Mouse (Mus musculus) thymus, postnatal 36 days (tissue): ENCODE measurements around the gene Cops3.

Source experiments
- DNase-seq, 2 experiments: peaks; one replicate each; pipeline ENCODE4 v3.0.0; 2022; ENCODE audit warnings: mixed read lengths in 2 of 2

The Cops3 gene

DNA sequence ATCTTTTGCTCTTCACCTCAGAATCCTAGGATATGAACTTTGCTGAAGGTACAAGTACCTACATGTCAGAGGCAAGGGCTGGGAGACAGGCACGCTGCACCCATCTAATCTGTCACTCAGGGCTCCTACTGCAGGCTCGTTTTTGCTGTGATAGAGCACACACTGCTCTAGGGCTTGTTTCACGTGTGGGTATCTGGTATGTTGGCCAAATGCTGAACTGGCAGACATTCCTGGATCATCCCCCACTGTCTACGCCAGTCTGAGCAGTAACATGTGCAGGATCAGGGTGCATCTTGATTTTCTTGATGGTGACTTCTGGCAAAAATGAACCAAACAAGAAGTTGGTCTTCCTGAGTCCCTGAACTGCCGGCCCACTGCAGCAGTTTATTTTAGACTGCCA, 62.4 kb downstream of the Cops3 start:
- no peak for DNase-seq

DNA sequence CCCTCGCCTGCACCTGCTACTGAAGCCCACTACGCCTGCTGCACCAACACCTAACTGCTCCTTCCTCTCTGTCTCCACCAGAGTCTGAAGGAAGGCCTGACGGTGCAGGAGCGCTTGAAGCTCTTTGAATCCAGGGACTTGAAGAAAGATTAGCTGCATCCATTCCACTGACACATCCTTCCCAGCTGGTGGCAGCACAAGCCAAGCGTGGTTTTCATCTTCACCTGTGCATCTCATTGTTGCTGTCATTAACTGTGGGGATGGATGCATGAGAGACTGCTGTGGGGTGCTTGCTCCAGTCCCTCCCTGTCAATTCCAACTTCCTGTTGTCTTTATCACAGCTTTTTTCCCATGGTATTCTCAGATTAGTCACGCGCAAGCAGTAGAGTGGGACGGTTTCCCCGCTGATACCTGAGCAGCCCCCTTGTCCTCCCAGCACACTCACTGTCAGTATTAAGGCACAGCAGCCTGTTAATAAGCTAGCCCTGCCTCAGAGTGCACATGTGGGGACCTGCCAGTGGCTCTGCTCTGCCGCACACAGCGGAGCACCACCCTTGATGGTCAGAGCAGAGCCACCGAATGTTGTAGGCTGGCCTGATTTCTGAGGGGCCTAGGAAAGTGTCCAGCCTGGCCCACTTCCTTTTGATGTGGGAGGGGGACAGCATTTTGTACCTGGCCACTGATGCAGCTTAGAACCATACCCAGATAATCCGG, 64.0 kb downstream of the Cops3 start:
- no peak for DNase-seq

DNA sequence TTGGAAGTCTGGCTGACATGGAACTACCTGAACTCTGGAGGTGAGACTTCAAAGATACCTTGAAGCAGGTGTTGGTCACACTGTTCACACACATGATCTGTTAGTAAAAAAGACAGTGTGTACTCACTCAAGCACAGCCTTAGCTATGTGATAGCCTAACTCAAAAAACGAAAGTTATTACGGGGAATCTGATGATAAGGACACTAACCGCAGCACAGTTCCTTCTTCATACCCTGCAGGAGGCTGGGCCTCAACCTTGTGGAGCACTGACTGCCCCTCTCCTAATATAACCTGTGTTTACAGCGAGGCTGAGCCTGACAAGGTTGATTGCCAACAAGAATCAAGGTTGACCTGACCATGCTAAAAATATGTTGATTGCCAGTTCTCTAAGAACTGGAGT, 65.1 kb downstream of the Cops3 start:
- DNase-seq: no peak

DNA sequence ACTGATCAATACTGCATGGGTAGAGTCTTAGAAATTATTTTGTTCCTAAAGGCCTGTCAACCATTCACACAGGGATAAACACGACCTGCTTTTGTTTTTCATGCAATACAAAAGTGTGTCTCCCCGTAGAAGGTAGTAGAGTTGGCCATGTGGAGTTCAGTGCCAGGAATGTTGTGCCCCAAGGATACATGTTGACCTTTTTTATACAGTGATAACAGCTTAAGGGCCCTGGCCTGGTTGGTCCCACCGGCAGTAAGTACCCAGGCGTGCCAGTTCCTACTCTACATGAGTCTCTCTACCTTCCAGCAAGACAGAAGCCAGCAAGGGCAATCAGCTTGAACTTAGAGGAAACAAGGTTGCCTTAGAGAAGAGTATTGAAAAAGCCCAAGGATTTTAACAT, 66.7 kb downstream of the Cops3 start:
- no peak for DNase-seq

DNA sequence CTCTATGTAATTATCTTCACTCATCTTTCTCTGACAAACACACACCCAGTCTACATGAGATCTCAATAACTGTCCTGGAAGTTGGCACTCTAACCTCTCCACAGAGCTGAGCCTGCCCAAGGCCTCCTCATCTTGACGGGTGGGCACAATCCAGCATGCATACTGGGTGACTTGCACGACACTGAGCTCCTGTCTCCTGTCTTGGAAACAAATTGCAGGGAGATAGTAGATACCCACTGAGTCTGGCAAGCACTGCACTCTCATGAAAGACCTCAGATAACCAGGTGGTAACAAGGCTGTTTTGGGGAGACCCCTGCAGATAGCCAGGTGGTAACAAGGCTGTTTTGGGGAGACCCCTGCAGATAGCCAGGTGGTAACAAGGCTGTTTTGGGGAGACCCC, 67.3 kb downstream of the Cops3 start:
- DNase-seq: no peak

DNA sequence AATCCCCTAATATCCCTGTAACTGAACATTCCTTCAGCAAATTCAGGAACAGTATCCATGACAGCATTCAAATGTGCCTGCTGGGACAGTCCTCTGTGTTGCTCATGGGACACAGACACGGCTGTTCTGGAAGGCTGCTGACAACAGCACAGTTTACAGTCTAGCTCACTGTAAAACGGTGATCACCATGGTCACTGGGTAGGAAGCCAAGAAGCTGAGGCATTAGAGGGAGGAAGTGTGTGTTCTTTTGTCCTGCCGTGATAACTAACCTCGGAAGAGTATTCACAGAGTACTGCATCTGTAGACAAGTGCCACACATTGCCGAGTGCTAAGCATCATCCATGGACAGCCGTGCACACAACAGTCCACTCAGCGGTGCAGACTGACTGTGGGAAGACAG, 68.9 kb downstream of the Cops3 start:
- no peak for DNase-seq

DNA sequence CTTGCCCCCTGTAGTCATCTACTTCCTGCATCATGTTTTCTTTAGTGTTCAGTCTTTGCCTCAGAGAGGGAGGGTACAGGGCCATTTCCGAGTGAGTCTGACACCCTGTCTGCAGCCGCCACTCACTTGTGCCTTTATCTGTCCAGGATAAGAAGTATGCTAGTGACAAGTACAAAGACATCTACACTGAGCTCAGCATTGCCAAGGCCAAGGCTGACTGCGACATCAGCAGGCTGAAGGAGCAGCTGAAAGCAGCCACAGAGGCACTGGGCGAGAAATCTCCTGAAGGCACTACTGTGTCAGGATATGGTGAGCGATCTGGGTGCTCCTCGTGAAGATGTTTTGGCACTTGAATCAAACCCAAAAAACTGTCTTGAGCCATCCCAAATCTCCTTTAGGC, 69.9 kb downstream of the Cops3 start:
- no peak for DNase-seq

DNA sequence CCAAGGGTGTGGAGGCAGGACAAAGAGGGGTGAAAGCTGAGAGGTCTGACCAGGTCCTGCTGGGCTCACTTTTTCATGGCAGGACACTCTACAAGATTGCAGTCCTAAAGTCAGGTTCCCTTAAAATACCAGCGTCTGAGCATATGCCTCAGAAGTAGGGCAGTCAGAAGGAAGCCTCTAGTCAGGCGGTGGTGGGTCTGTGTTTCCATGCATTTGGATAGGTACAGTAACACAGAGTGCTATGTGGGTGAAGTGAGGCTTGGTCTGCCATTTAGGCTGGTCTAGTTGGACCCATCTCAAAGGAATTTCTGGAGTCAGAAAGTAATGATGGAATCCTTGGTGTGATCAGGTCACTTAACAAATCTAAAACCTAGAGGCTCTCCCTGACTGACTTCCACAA, 70.3 kb downstream of the Cops3 start:
- DNase-seq: no peak
